Mouse (Mus musculus) lung, postnatal 0 days (tissue): Measurements from ENCODE around the gene Skap1.
A peak's percentile ranks its signal among the peaks of the same experiment; 100 is the strongest.

Experiments
- CTCF ChIP-seq: IDR thresholded peaks from 2 replicates; pipeline ENCODE4 v1.5.1; 2016; ENCODE audit warnings: antibody characterized with exemption, mild to moderate bottlenecking
- EP300 ChIP-seq: IDR thresholded peaks from 2 replicates; pipeline ENCODE4 v1.6.1; 2016; ENCODE audit warnings: antibody characterized with exemption, mild to moderate bottlenecking, control low read depth

DNA sequence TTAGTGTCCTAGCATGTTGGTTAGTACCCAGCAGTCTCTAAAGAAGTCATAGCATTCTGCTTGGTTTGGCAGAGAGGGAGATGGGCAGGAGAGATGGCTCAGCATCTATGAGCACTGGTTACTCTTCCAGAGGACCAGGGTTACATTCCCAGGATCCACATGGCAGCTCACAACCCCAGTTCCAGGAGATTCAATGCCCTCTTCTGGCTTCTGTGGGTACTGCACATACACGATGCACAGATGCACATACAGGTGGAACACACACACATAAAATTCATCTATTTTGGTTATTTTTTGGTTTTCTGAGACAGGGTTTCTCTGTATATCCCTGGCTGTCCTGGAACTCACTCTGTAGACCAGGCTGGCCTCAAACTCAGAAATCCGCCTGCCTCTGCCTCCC is 290.9 kb downstream of the Skap1 start:
- TF ChIP-seq CTCF = 0 out of 2 replicates have a peak, but pooled peaks have one; percentile 20
- TF ChIP-seq EP300 = no peak
